Mouse (Mus musculus): ENCODE measurements around the gene Casp3.
"Not testable (repeated sequence)": the region's sequence is repeated elsewhere in the genome, so short reads cannot be mapped to it uniquely, and the experiment has no call there.

Casp3 gene
- long read RNA-seq, experiment 1, partial matches to known transcripts, result 2 of 6 reads
- long read RNA-seq, experiment 1, other reads (novel, unspliced or antisense), result 0 of 6 reads
- long read RNA-seq, experiment 2, partial matches to known transcripts, result 0 of 4 reads
- long read RNA-seq, experiment 2, other reads (novel, unspliced or antisense), result 0 of 4 reads

DNA sequence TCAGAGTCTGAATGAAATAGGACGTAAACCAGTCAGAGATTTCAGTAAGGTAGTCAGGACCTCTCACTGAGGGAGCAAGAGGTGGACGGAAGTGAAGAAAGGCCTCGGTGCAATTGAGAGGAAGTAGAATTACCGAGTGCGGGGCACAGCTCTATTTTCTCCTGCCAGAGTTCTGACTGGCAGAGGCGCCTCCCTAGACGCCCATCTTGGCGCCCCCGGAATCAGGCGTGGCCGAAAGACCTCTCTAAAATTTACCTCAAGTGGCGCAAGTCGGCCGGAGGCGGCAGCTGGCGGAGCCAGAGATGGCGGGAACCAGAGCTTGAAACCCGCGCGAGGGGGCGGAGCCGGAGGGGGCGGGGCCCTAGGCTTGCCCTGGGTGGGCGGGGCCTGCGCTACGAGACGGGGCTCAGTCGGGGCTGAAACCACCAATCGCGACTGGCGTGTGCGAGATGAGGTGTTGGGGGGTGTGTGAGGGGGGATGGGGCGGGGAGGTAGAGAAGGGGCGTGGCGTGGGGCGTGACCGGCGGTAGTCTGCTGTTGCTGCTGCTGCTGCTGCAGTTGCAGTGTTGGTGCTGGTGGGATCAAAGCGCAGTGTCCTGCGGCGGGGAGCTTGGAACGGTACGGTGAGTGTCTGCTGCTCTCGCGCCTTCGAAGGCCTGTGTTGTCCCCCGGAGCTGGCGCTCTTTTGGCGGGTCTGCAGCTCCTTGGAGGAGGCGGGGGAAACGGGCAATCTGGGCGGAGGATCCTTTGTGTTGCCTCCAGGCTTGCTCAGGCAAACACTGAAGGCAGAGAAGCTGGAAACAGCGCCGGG is at the start of gene Casp3, which contains the start of gene Primpol:
Casp3 (plus strand) TSS at position 413 of the 811 bp plus-strand sequence.
Primpol (minus strand) TSS at position 334 of the 811 bp plus-strand sequence.
- intact Hi-C loops (cut with DNase I), result no loop called here

DNA sequence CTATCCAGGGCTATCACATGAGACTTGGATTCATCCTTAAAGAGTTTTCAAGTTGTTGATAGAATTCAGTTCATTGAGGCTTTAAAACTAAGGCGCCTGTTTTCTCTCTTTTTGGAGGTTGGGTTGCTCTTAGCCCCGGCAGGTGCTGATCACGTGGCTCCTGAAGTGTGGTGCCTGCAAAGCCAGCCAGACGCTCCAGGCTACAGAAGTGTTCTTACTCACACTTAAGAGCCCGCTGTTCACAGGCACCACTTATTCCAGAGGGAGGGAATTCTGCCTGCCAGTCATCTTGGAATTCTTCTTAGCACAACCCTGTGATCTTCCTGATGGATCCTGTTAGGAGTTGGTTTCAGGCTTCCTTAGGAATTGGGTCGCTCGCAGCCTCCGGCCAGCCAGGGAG is 49.1 kb upstream of the Casp3 start:
- intact Hi-C loops (cut with DNase I), result no loop called here

DNA sequence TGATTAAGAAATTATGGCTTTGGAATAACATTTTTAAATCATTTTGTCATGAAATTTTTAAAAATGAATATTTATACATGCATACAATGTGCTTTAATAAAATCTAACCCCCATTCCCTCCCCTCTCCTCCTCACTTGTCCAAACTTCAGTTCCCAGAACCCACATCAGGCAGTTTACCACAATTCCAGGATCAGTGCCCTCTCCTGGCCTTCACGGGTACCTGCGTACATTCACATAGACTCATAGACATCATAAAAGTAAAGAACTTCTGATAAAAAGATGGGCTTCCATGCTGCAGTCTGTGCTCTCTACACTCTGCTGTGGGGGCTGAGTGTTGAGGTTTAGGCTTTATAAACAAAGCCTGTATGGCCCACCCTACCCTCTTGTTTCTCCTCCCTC is 48.1 kb upstream of the Casp3 start:
- intact Hi-C loops (cut with DNase I), result no loop called here

DNA sequence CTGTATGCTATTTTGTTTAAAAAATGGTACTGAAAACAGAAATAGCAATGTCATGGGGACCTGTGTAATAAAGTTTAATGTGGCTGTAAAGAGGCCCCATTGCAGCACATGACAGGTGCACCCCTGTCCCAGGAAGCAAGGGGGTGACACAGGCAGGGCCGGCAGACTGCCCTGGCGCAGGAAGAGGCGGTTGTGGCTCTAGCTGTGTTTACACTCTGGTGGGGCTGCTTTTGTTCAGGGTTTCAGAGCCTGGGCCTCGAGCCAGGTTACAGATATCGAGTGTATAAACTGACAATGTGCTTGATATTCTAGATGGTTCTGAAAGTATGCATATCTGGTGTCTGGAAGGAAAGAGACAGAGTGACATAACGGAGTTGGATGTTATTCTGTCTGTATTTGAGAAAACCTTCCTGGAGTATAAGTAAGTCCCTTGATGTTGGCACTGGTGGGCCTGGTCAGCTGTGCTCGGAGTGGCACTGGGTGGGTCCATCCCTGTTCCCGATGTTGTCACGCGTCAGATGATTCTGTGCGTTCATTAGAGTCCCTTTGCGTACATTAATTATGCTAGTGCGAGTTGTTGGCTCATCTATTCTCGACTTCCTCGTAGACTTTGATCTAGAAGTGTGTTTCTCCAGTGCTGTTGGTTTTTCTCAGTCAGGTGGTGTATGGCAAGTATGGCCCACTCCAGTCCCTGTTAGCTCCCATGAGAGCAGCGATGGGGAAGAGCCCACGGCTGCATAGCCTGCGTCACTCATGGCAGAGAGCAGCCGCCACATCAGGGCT is 47.2 kb upstream of the Casp3 start:
- intact Hi-C loops (cut with DNase I), result no loop called here

DNA sequence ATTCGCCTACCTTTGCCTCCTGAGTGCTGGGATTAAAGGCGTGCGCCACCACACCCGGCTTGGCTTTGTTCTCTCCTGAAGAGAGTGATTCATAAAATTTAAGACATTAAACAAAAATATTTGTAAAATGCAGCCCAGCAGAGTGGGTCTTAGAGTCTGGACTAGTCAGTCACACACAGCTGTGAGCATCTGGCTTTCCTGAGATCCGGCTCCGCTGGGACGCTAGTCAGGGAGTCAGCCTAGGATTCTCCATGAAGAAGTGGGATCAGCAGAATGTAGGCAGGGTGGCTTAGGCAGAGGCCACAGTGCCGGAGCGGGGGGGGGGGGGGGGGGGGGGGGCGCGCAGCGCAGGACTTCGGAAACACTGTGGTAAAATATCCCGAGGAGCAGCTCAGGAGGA is 46.4 kb upstream of the Casp3 start:
- intact Hi-C loops (cut with DNase I), result no loop called here

DNA sequence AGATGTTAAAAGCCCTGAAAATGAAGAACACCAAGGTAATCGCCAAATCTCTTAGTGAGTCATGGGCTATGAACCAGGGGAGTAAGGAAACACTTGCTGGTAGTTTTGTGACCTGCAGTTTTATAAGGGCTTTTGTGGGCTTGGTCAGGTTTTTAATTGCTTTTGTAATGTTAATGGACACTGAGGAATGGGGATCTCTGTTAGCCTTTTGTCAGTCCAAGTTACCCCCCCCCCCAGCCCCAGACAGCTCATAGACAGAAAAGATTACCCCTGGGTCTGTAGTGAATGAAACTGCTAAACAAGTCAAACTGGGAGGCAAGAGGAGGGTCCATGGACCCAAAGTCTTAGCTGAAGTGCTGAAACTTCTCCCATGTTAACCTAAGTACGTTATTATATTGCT is 43.6 kb upstream of the Casp3 start:
- intact Hi-C loops (cut with DNase I), result no loop called here

DNA sequence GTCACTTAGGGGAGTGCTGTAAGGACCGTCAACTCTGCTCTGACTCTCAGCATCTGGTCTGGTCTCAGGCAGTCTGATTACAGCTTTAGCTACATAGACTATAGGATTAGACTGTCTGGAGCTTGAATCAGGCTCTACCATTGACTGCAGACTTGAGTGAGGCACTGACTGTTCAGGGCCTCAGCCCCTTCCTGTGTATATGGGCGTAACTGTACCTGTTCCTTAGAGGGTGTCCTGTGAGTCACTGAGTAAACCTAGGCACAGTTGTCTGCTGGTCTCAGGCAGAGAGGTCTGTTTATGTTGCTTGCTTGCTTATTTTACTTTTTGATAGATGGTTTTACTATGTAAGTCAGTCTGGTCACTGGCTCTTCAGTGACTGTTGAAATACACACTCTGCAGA is 43.1 kb upstream of the Casp3 start:
- intact Hi-C loops (cut with DNase I), result no loop called here

DNA sequence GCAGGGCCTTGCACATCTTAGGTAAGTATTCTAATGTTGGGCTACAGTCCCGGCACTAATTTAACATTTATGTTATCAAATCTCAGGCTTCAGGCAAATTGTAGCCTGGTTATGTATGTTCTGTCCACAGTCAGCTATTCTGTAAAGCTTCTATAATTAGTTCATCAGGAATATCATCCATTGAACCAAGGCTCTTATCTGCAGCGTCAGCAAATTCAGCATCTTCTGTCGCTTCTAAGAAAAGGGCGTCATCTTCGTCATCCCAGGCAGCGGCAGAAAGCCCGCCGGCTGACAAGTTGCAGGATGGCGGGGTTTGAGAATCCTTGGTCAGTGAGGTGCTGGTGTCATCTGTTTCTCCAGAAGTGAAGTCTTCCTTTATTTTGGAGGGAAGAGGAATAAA is 38.3 kb upstream of the Casp3 start:
- intact Hi-C loops (cut with DNase I), result no loop called here

DNA sequence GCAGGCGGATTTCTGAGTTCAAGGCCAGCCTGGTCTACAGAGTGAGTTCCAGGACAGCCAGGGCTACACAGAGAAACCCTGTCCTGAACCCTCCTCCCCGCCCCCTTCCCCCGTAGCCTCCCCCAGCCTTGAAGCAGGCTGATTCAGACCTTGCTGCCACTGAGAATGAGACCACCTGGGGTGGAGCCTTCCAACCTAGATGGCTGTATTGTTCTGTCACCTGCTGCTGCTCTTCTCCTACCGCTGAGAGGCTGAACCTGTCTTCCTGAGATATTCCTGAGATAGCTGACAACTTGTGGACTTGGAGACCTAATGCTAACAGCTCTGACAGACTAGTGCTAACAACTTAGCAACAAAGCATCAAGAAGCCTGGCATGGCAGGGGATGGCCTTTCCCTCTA is 32.8 kb upstream of the Casp3 start:
- intact Hi-C loops (cut with DNase I), result not testable (repeated sequence)

DNA sequence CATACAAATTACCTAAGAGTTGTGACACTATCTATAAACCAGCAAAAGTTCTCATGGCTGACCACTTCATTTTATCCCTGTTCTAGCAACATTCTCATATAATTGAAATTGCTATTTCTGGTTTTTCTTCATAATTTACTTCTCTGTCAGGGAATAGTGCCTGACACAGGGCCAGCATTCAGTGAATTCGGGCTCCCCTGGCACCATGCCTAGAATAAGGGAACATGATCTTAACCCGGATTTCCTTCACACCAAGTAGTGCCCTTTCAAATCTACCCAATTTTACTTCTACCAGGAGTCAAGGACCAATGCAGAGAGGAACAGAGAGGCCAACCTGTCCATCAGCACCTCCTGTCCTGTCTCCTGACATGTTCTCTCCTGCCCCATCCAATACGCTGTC is 31.5 kb upstream of the Casp3 start:
- intact Hi-C loops (cut with DNase I), result no loop called here

DNA sequence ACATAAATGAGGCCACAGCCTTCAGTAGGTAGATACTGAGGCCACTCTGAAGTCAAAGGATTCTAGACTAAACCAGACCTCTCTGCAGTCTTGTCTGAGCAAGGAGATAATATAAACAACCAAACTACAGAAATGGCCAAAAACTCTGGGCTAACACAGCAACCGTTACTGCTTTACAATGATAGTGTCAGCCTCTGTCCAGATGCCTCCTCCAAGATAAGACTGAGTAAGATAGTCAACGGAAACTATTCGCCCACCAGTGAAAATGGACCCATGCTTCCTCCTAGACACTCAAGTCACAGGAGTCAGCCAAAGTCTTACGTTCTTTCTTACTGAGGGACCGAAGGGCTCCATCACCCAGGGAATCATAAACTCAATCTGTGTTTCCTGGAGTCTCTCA is 29.2 kb upstream of the Casp3 start:
- intact Hi-C loops (cut with DNase I), result no loop called here

DNA sequence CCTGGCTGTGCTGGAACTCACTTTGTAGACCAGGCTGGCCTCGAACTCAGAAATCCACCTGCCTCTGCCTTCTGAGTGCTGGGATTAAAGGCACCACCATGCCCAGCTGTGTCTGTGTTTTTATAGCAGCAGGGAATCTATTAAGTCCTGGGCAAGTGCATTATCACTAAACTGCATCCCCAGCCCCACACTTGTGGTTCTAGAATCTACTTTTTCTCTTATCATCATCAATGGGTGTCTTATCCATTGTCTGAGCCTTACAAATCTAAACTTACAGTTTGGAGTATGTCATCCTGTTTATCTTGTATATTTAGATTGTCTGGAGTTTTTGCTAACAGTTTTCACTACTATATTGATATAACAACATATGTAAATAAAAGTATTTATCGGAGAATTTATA is 28.4 kb upstream of the Casp3 start:
- intact Hi-C loops (cut with DNase I), result no loop called here

DNA sequence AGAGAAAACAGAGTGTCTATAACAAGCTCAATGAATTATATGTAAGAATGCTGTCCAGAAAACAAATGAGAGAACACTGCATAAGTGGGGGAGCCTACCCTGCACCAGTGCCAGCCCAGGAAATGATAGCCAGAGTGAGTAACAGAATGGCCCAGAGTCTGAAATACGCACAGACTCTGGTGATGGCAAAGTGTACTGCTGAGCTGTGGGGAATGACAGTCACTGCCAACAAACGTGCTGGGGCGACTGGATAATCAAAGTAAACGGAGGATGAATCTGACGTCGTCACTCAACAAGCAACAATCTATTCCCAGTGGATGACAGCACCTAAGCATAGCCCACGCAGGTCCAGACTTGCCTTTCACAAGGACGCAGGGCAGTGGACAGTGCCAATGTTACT is 24.0 kb upstream of the Casp3 start:
- intact Hi-C loops (cut with DNase I), result no loop called here

DNA sequence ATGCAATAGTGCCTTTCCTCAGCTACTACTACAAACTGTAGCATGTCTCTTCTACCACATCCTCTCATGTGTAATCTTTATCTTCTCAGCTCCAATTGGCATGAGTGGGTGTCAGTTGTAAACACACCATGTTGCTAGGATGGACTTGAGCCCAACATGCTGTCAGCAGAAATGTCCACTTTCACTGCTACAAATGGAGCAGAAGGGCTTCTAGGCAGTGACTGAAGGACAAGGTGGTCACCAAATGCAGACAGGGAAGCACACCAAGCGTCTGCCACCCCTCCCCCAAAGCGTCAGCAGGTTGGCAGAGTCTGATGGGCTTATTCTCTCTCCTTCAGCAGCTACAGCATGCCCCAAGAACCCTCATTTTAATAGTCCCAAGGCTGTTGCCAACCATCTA is 23.3 kb upstream of the Casp3 start:
- intact Hi-C loops (cut with DNase I), result no loop called here

DNA sequence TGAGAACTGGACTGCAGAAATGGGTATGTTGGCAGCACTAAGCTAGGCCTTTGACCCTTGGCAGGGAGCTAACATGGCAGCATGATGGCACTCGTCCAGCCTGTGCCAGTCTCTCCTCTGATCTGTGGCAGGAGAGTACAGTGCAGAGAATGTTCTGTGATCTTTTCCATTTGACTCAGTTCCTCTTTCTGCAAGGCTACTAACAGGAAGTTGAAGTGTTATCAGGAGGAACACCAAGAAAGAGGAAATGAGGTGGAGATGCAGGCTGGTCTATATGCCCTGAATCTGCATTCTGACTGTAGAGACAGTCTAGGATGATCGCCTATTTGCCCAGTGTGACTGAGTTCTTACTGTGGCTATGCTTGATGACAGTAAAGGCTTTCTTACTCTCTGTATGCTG is 21.5 kb upstream of the Casp3 start:
- intact Hi-C loops (cut with DNase I), result no loop called here

DNA sequence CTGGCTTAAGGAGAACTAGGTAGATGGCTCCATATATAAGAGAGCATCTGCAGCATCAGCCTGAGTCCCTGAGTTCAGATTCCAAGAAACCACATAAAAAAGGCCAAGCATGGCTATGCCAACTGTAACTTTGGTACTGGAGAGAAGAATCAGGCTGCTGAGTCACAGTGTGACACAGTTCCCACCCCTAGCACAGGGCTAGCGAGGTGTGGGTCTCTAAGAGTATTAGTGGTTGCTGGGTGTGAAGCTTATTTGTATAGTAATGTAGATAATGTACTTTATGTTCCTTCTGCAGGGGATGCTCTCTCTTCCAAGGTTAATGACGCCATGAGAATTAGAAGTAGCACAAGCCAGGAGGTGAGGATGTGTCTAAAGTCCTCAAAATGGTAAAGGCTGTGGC is 20.6 kb upstream of the Casp3 start:
- intact Hi-C loops (cut with DNase I), result no loop called here

DNA sequence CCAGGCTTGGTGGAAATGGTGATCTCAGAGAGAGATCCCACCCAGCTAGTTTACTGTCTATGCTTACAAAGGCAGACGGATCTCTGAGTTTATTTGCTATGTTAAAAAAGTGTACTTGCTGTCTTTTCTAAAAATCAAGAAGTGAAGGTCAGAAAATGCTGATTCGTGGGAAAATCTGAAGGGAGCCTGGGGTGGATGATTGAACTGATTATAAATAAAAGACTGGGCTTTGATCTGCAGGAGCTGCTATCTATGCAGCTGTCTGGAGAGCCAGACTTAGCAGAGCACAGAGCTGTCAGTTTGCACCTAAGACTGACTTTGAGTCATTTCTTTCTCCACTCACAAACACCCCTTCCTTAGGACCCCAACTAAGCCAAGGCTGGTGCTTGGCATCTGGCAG is 19.7 kb upstream of the Casp3 start:
- intact Hi-C loops (cut with DNase I), result no loop called here

DNA sequence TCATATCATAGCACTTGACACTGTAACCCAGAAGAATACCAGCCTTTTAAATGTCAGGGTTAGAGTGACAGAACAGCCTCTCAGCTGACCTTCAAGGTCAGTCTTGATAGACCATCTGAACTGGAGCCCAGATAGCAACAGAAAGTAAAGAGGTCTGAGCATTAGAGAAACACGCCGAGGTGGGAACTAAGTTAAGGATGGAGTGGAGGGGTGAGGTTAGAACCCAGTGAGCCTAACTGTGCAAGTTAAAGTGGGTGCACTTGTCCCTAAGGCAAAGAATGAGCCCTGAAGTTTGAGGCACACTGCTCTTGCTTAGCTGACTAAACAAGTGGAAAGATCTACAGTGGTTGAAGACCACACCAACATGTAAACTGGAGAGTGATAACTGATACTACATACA is 19.0 kb upstream of the Casp3 start:
- intact Hi-C loops (cut with DNase I), result no loop called here

DNA sequence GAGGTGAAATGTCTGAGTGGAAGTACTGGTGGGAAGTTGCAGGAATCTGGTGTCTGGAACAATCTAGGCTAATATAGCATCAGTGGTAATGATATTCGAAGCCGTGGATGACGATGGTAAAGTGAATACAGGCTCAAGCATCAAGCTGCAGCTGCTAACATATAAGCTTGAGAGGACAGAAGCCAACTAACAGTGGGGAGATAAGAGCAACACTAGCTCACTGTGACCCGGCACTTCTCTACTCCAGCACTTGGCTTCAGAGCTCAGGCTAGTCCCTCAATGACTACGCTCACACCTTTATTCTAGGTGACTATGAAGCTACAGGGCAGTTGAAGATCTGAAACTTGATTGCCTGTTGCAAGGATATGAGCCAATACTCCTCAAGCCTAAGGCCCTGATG is 18.3 kb upstream of the Casp3 start:
- intact Hi-C loops (cut with DNase I), result no loop called here

DNA sequence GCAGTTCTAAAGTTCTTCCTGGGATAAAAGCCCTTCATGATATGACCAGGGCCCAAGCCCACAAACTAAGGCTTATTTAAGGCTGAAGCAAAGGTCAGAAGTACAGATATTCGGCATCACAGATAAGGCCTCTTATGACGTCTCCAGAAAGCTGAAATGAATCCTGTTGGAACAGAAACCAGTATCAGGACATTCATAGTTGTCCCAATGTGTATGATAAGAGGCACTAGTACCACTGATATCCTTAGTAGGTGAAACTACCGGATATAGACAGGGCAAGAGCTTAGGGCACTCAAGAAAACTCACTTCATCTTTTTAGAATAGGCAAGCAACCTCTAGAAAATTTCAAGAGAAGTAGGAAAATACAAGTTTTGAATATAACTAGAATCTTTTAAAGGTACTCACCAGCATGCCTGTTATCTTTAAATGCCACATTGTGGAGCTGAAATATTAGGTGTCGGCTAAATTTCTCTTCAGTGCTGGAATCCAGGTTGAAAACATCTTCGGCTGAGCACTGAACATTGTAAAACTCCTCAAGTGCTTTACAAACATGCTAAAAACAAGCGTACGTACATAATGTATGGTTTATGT is 17.7 kb upstream of the Casp3 start:
- intact Hi-C loops (cut with DNase I), result no loop called here

DNA sequence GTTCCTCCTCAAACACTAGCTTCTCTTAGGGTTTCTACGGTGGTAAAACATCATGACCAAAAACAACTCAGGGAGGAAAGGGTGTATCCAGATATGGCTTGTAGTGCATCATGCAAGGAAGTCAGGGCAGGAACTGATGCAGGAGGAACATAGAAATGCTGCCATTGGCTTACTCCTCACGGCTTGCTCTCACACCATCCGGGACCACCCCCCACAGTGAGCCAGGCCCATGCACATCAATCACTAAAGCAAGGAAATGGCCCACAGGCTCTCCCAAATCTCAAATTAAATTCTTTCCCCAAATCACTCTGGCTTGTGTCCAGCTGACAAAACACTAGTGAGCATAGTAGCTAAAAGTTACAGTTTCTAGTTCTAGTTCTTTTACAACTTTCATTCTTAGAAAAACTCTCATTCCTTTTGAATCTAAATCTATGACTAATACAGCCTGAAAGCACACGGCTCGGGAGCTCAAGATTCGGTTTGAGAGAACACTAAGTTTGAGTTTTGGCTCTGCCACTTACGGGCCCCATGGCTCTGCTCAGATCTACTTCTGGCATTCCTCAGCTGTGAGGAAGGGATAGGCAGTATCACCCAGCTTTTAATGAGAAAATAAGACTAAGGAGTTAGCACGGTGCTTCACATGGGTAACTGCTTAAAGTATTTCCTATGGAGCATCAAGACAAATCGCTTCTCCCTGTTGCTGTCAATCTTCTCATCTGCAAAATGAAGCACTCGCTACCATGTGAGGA is 16.0 kb upstream of the Casp3 start:
- intact Hi-C loops (cut with DNase I), result no loop called here

All from adrenal gland (tissue).